9 mouse cellular contexts compared by ENCODE assay signal in the genomic region with DNA sequence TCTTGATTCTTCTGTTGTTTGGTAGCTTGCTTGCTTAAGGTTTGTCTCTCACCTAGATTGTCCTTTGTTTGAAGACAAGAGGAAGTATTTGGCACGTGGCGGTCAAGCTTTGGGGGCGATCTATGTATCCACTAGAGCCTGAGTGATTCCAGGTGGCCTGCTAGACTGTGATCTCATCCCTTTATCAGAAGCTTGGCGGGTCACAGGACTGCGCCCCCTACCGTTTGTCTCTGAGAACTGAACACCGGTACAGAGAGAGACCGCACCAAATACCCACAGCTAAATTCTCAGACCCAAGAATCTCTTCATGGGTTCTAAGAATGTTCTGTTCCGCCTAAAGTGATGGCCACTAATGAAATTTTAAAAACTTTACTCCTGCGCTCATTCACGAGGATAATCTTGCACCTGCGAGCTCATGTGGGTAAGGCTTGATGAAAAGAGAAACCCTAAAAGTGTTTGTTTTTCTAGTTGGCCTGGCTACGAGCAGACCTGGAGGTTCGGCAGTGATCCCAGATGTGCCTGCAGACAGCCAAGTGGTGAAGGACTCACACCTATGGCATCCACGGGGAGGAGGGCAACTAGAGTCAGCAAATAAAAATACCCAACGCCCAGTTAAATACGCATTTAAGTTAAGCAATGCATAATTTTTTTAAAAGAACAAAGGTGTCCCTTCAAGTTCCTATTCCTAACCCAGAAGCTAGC. TPM values are rescaled to one million over a fixed set of nuclear protein-coding genes. Genes with fewer than 3 reads are reported as not detected.
DNase-seq lines count a peak whose midpoint lies in the region; ATAC-seq and TF ChIP-seq lines count a peak whose summit lies in the region.
"Had no signal": no experiment of that assay in that cellular context is flagged by ENCODE, and none has a peak within 500 bp of the region (broad histone marks: within the 10 kb centered on the region; RNA-seq: fewer than 3 reads in every experiment).

No protein-coding gene starts in this region.

- TF ChIP-seq RAD21 in CH12.LX (IDR thresholded peaks at IDR 0.05; ENCODE audit: low read depth, low read length) = peak; percentile 23

- DNase-seq in intestine, embryonic 14.5 days (ENCODE audit: low spot score) = peak; percentile 76
- DNase-seq in CH12.LX (ENCODE audit: extremely low read depth) = peak; percentile 57
- peak; percentile 9 to 40 for DNase-seq in heart, adult 18-20 months
- peak; percentile 18 for DNase-seq in lung, postnatal 25 days (ENCODE audit: low spot score)
- DNase-seq in adipocyte (ENCODE audit: low spot score) = no peak

- H3K9me3 ChIP-seq in intestine, embryonic 14.5 days (ENCODE audit: control insufficient read depth, low read length) = no peaks in the 10 kb centered on the region
- no peaks in the 10 kb centered on the region for H3K9me3 ChIP-seq in intestine, embryonic 16.5 days (ENCODE audit: control insufficient read depth, low read length)
- H3K9me3 ChIP-seq in CH12.LX (replicated peaks; ENCODE audit: low read length) = no peaks in the 10 kb centered on the region
- H3K9me3 ChIP-seq: embryonic facial prominence, embryonic 13.5 days had no signal

- no peaks in the 10 kb centered on the region for H3K79me2 ChIP-seq in CH12.LX (replicated peaks; ENCODE audit: control insufficient read depth, extremely low read depth, insufficient read depth, poor library complexity, severe bottlenecking)

- in situ Hi-C loops in CH12.LX (cut with MboI; ENCODE audit: low pct_ligation_motif_present, low pct_unique_long_range_greater_than_20kb, low sequenced_read_pairs) = no loop called here

- TF ChIP-seq POLR2A in CH12.LX (IDR thresholded peaks at IDR 0.05; ENCODE audit: low read depth, low read length) = no peak
- no peak for TF ChIP-seq POLR2A in bone marrow macrophage, adult 2 months (IDR thresholded peaks at IDR 0.05; ENCODE audit: borderline replicate concordance, low read depth, low read length)

- no peak for TF ChIP-seq EP300 in CH12.LX (IDR thresholded peaks at IDR 0.05; ENCODE audit: low read length)

- H3K4me1 ChIP-seq in intestine, embryonic 14.5 days (replicated peaks; ENCODE audit: control insufficient read depth, insufficient read depth, low read length) = no peaks in the 10 kb centered on the region
- no peaks in the 10 kb centered on the region for H3K4me1 ChIP-seq in intestine, embryonic 16.5 days (ENCODE audit: control insufficient read depth, insufficient read depth, low read length)
- peaks cover 0 to 6% of the 10 kb centered on the region in 2 experiments; a peak in 1 of 4 replicates for H3K4me1 ChIP-seq in CH12.LX (ENCODE audit: control insufficient read depth in 1 of 2, insufficient read depth in 2 of 2)
- no peaks in the 10 kb centered on the region; the same call in 1 of the 2 replicates for H3K4me1 ChIP-seq in bone marrow macrophage, adult 2 months (ENCODE audit: control insufficient read depth, insufficient read depth, low read length)
- H3K4me1 ChIP-seq: embryonic facial prominence, embryonic 13.5 days had no signal

- H3K27me3 ChIP-seq in intestine, embryonic 14.5 days (replicated peaks; ENCODE audit: control insufficient read depth, insufficient read depth, low read length) = no peaks in the 10 kb centered on the region
- H3K27me3 ChIP-seq in intestine, embryonic 16.5 days (replicated peaks; ENCODE audit: control insufficient read depth, insufficient read depth, low read length) = no peaks in the 10 kb centered on the region
- H3K27me3 ChIP-seq in CH12.LX (replicated peaks) = no peaks in the 10 kb centered on the region
- H3K27me3 ChIP-seq: embryonic facial prominence, embryonic 13.5 days had no signal

- no peak overlapping the region for H3K4me2 ChIP-seq in intestine, embryonic 14.5 days (ENCODE audit: low read length)
- H3K4me2 ChIP-seq in intestine, embryonic 16.5 days (ENCODE audit: low read depth, low read length) = no peak overlapping the region
- 0 out of 2 replicates have a peak overlapping the region, but pooled peaks have one; percentile 6 for H3K4me2 ChIP-seq in CH12.LX (ENCODE audit: insufficient read depth, low read depth, poor library complexity, severe bottlenecking)
- H3K4me2 ChIP-seq: embryonic facial prominence, embryonic 13.5 days had no signal

- no peak overlapping the region for H3K4me3 ChIP-seq in intestine, embryonic 14.5 days (ENCODE audit: low read depth, low read length)
- H3K4me3 ChIP-seq in intestine, embryonic 16.5 days (ENCODE audit: low read length) = no peak overlapping the region
- H3K4me3 ChIP-seq in CH12.LX (replicated peaks in 1 of 3; ENCODE audit: low read depth in 2 of 3, low read length in 2 of 3, poor library complexity in 1 of 3) = no peak overlapping the region
- H3K4me3 ChIP-seq in bone marrow macrophage, adult 2 months (ENCODE audit: insufficient read depth, low read length) = no peak overlapping the region
- H3K4me3 ChIP-seq: embryonic facial prominence, embryonic 13.5 days had no signal

- H3K27ac ChIP-seq in intestine, embryonic 14.5 days (ENCODE audit: low read depth) = no peak overlapping the region
- no peak overlapping the region for H3K27ac ChIP-seq in intestine, embryonic 16.5 days (ENCODE audit: low read length)
- H3K27ac ChIP-seq in CH12.LX (ENCODE audit: insufficient read depth, low read depth) = no peak overlapping the region
- H3K27ac ChIP-seq in bone marrow macrophage, adult 2 months (ENCODE audit: insufficient read depth, low read depth, low read length) = no peak overlapping the region
- H3K27ac ChIP-seq: embryonic facial prominence, embryonic 13.5 days had no signal

- H3K36me3 ChIP-seq in intestine, embryonic 14.5 days (ENCODE audit: control insufficient read depth, insufficient read depth, low read length) = no peaks in the 10 kb centered on the region
- H3K36me3 ChIP-seq in intestine, embryonic 16.5 days (ENCODE audit: control insufficient read depth, insufficient read depth, low read length) = no peaks in the 10 kb centered on the region
- H3K36me3 ChIP-seq in CH12.LX (replicated peaks in 1 of 2; ENCODE audit: control insufficient read depth in 1 of 2, insufficient read depth in 1 of 2, low read length in 1 of 2) = no peaks in the 10 kb centered on the region
- H3K36me3 ChIP-seq: embryonic facial prominence, embryonic 13.5 days had no signal

- WGBS in intestine, embryonic 14.5 days = 30% methylated on average over 17 of the region's 17 CpGs
- WGBS in intestine, embryonic 16.5 days = 29% methylated on average over 17 of the region's 17 CpGs

- peak; percentile 61 to 75 for TF ChIP-seq CTCF in CH12.LX (conservative IDR thresholded peaks at IDR 0.05 in 1 of 2, IDR thresholded peaks at IDR 0.05 in 1 of 2; ENCODE audit: low read depth in 2 of 2, low read length in 2 of 2)
- TF ChIP-seq CTCF in bone marrow macrophage, adult 2 months (IDR thresholded peaks at IDR 0.05; ENCODE audit: low read depth, low read length) = peak; percentile 71

- no peak overlapping the region for H3K9ac ChIP-seq in intestine, embryonic 14.5 days (ENCODE audit: low read length)
- no peak overlapping the region for H3K9ac ChIP-seq in intestine, embryonic 16.5 days (ENCODE audit: low read depth, low read length)
- H3K9ac ChIP-seq in CH12.LX (ENCODE audit: insufficient read depth, low read depth) = no peak overlapping the region
- H3K9ac ChIP-seq: embryonic facial prominence, embryonic 13.5 days had no signal

- ATAC-seq in intestine, embryonic 14.5 days (replicated peaks; ENCODE audit: low FRiP score, low TSS enrichment, low read depth) = peak; percentile 50; the same call in 1 of the 2 replicates
- no peak for ATAC-seq in intestine, embryonic 16.5 days
- no peak; the same call in 1 of the 2 replicates for ATAC-seq in frontal cortex, adult (ENCODE audit: low TSS enrichment)

- dilution Hi-C loops in CH12.LX (cut with MboI; ENCODE audit: extremely low pct_ligation_motif_present, extremely low pct_unique_long_range_greater_than_20kb, low sequenced_read_pairs) = no loop called here

TF ChIP-seq in CH12.LX, 34 proteins besides CTCF, POLR2A, EP300 and RAD21:
- TF ChIP-seq ZNF384 (IDR thresholded peaks at IDR 0.05; ENCODE audit: low read depth, low read length) = no peak
- TF ChIP-seq SMC3 (IDR thresholded peaks at IDR 0.05; ENCODE audit: low read depth, low read length) = peak; percentile 50

RNA-seq across cellular contexts. Expression of gene Atp12a, which starts 12.8 kb away (rescaled TPM):
- polyA plus RNA-seq in intestine, embryonic 14.5 days (2014; fragmentation: Nextera tagmentation; extraction: Ambion mirVana) = 0.15 TPM in 1 of 2 replicates, not detected in the other
- 0.44 and 1.5 TPM in 2 replicates for polyA plus RNA-seq in intestine, embryonic 16.5 days (2015; fragmentation: Nextera tagmentation; extraction: Ambion mirVana)
- total RNA-seq in CH12.LX (2012; rRNA removed) (not detected in 2 replicates), CH12.LX (2014; rRNA removed) (not detected in 2 replicates)
- polyA plus RNA-seq in CH12.LX (2012; ENCODE audit: insufficient read length, low read depth) = not detected in 2 replicates
- not detected in 2 replicates for polyA plus RNA-seq in bone marrow macrophage, adult 2 months (2012; ENCODE audit: insufficient read depth, insufficient read length, missing spikeins)
- not detected for total RNA-seq in heart, adult 18-20 months (2021)

RNA-seq across cellular contexts. Expression of gene Rnf17, which starts 50.3 kb away (rescaled TPM):
- polyA plus RNA-seq in intestine, embryonic 14.5 days (2014; fragmentation: Nextera tagmentation; extraction: Ambion mirVana) = 1.3 and 2.1 TPM in 2 replicates
- 0.79 and 0.98 TPM in 2 replicates for polyA plus RNA-seq in intestine, embryonic 16.5 days (2015; fragmentation: Nextera tagmentation; extraction: Ambion mirVana)
- not detected in 2 replicates for total RNA-seq in CH12.LX (2012; rRNA removed)
- 0.11 TPM in 1 of 2 replicates, not detected in the other for total RNA-seq in CH12.LX (2014; rRNA removed)
- polyA plus RNA-seq in CH12.LX (2012; ENCODE audit: insufficient read length, low read depth) = not detected in 2 replicates
- polyA plus RNA-seq in bone marrow macrophage, adult 2 months (2012; ENCODE audit: insufficient read depth, insufficient read length, missing spikeins) = 0.83 and 1.3 TPM in 2 replicates
- total RNA-seq in heart, adult 18-20 months (2021) = under 1 TPM; 0.51 to 0.57 TPM
